Mouse (Mus musculus) olfactory bulb, adult 2 months (tissue): Measurements from ENCODE around the gene Ddx1.

ENCODE experiments used
- CTCF ChIP-seq: fragments of 200-500 bp; IDR thresholded peaks from 2 replicates; pipeline ENCODE4 v1.5.1; 2012; ENCODE audit warnings: low read depth, mild to moderate bottlenecking, low read length, moderate library complexity; ENCODE audit not compliant: insufficient read depth
- POLR2A ChIP-seq: fragments of 200-500 bp; IDR thresholded peaks from 2 replicates; pipeline ENCODE4 v1.6.1; 2012; ENCODE audit warnings: mild to moderate bottlenecking, low read depth, low read length, moderate library complexity; ENCODE audit not compliant: insufficient read depth

- no peak for TF ChIP-seq POLR2A
- no peak for TF ChIP-seq CTCF
Observed at GRCm38 (mm10) chr12:13181721-13182120, 67.3 kb downstream of the Ddx1 start.
